In the genomic region with DNA sequence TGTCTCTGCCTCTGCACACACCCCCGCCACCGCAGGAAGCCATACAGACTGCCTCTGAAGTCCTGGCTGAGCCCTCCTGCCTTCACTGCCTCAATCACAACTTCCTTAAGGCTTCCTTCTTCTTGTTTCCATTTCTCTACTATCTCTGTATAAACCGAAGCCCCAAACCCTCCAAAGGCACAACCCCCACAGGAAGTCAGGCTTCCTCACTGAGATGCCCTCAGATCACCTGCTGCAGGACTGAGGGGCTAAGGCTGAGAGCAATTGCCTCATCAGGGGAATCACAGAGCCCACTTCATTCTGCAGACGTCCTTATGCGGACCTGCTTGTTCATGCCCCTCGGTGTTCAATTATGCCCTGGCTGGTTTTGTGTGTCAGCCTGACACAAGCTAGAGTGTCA, we compare ENCODE assay signal across 8 mouse cellular contexts. TPM values are rescaled to one million over a fixed set of nuclear protein-coding genes. Genes with fewer than 3 reads are reported as not detected.
A peak's percentile ranks its signal among the peaks of the same experiment; 100 is the strongest.
DNase-seq lines count a peak whose midpoint lies in the region; ATAC-seq and TF ChIP-seq lines count a peak whose summit lies in the region.

No protein-coding gene starts in this region.

- no peak overlapping the region for H3K27ac ChIP-seq in forebrain, postnatal 0 days (ENCODE audit: low read depth, low read length)
- peak overlapping the region; percentile 66 for H3K27ac ChIP-seq in macrophage

- H3K27me3 ChIP-seq in forebrain, postnatal 0 days (ENCODE audit: insufficient read depth, low read length), result no peaks in the 10 kb centered on the region

- H3K79me2 ChIP-seq in macrophage (ENCODE audit: inconsistent target), result peaks cover 38% of the 10 kb centered on the region

- peaks cover 38% of the 10 kb centered on the region for H3K36me3 ChIP-seq in forebrain, postnatal 0 days (ENCODE audit: insufficient read depth)
- peaks cover 39% of the 10 kb centered on the region for H3K36me3 ChIP-seq in macrophage (ENCODE audit: inconsistent target)

- no peak overlapping the region for H3K4me3 ChIP-seq in forebrain, postnatal 0 days (ENCODE audit: low read depth, low read length)
- H3K4me3 ChIP-seq in macrophage (ENCODE audit: inconsistent target), result peak overlapping the region; percentile 94

- peak; percentile 0 for DNase-seq in adrenal gland, adult 2 months
- no peak for DNase-seq in adrenal gland, postnatal 25 days
- DNase-seq in 416B (ENCODE audit: low read depth), result peak; percentile 22
- no peak for DNase-seq in forebrain, postnatal 0 days
- no peak for DNase-seq in spleen, adult 18-20 months
- no peak for DNase-seq in cerebellum, postnatal 36 days

- H3K9me3 ChIP-seq in forebrain, postnatal 0 days (ENCODE audit: low read length), result no peaks in the 10 kb centered on the region

- TF ChIP-seq CTCF in forebrain, postnatal 0 days (IDR thresholded peaks at IDR 0.05; ENCODE audit: low read depth), result no peak

- peaks cover 9% of the 10 kb centered on the region for H3K4me1 ChIP-seq in forebrain, postnatal 0 days (ENCODE audit: insufficient read depth)

- 90% methylated on average over 6 of the region's 6 CpGs for WGBS in forebrain, postnatal 0 days
- WGBS in macrophage (ENCODE audit: missing documents), result 23% methylated on average over 6 of the region's 6 CpGs

- peak overlapping the region; percentile 97; the same call in 1 of the 2 replicates for H3K4me2 ChIP-seq in forebrain, postnatal 0 days (ENCODE audit: low read depth)

- H3K9ac ChIP-seq in forebrain, postnatal 0 days, result peak overlapping the region; percentile 95; the same call in 1 of the 2 replicates

- no peak for ATAC-seq in forebrain, postnatal 0 days
- no peak for ATAC-seq in cerebellum, adult (ENCODE audit: insufficient number of reproducible peaks, low FRiP score, low TSS enrichment)

RNA-seq across cellular contexts. Expression of gene Cops9, which starts 1.4 kb away (rescaled TPM):
- 100 to 1,000 TPM; 320 to 351 TPM for total RNA-seq in adrenal gland, adult 2 months (2021)
- 51.9 and 62.0 TPM in 2 replicates for polyA plus RNA-seq in adrenal gland, adult 2 months (2012; rRNA removed)
- 311 and 345 TPM in 2 replicates for total RNA-seq in adrenal gland, postnatal 25 days (2021)
- total RNA-seq in forebrain, postnatal 0 days (2014; rRNA removed), result 202 and 291 TPM in 2 replicates
- 569 and 710 TPM in 2 replicates for polyA plus RNA-seq in forebrain, postnatal 0 days (2015; fragmentation: Nextera tagmentation; extraction: Ambion mirVana)
- total RNA-seq in macrophage (2018; cell fraction: chromatin; rRNA removed), result 10 to 100 TPM in 25 of 26 experiments, 1 to 10 TPM in 1; 9.8 to 99.0 (median 45.6) TPM
- 100 to 1,000 TPM; 364 to 678 (median 471) TPM for total RNA-seq in macrophage (2018; cell fraction: cytosol; rRNA removed)
- total RNA-seq in macrophage (2018; cell fraction: nucleus; rRNA removed), result 100 to 1,000 TPM in 18 of 26 experiments, 10 to 100 TPM in 8; 59.4 to 352 (median 197) TPM
- 112 to 471 TPM (median 428 TPM) in 3 replicates for polyA plus RNA-seq in macrophage (2018)

RNA-seq across cellular contexts. Expression of gene Otos, which starts 8.2 kb away (rescaled TPM):
- total RNA-seq in adrenal gland, adult 2 months (2021), result not detected
- polyA plus RNA-seq in adrenal gland, adult 2 months (2012; rRNA removed), result 0.47 and 0.74 TPM in 2 replicates
- total RNA-seq in adrenal gland, postnatal 25 days (2021), result not detected in 2 replicates
- total RNA-seq in forebrain, postnatal 0 days (2014; rRNA removed), result 0.08 TPM in 1 of 2 replicates, not detected in the other
- polyA plus RNA-seq in forebrain, postnatal 0 days (2015; fragmentation: Nextera tagmentation; extraction: Ambion mirVana), result 0.21 and 0.92 TPM in 2 replicates
- under 1 TPM in 6 of 26 experiments, not detected in 20; 0.23 to 0.94 (median 0.38) TPM for total RNA-seq in macrophage (2018; cell fraction: chromatin; rRNA removed)
- under 1 TPM in 3 of 26 experiments, not detected in 23; 0.17 to 0.39 (median 0.29) TPM for total RNA-seq in macrophage (2018; cell fraction: cytosol; rRNA removed)
- total RNA-seq in macrophage (2018; cell fraction: nucleus; rRNA removed), result 1 to 10 TPM in 1 of 26 experiments, under 1 TPM in 4, not detected in 21; 0.22 to 1.3 (median 0.39) TPM
- not detected in 3 replicates for polyA plus RNA-seq in macrophage (2018)

RNA-seq across cellular contexts. Expression of gene Olfr12, which starts 22.8 kb away (rescaled TPM):
- total RNA-seq in adrenal gland, adult 2 months (2021), result not detected
- not detected in 2 replicates for polyA plus RNA-seq in adrenal gland, adult 2 months (2012; rRNA removed)
- total RNA-seq in adrenal gland, postnatal 25 days (2021), result not detected in 2 replicates
- total RNA-seq in forebrain, postnatal 0 days (2014; rRNA removed), result not detected in 2 replicates
- not detected in 2 replicates for polyA plus RNA-seq in forebrain, postnatal 0 days (2015; fragmentation: Nextera tagmentation; extraction: Ambion mirVana)
- not detected for total RNA-seq in macrophage (2018; cell fraction: chromatin; rRNA removed)
- not detected for total RNA-seq in macrophage (2018; cell fraction: cytosol; rRNA removed)
- total RNA-seq in macrophage (2018; cell fraction: nucleus; rRNA removed), result not detected
- not detected in 3 replicates for polyA plus RNA-seq in macrophage (2018)

RNA-seq across cellular contexts. Expression of gene Olfr1410, which starts 34.8 kb away (rescaled TPM):
- total RNA-seq in adrenal gland, adult 2 months (2021), result not detected
- not detected in 2 replicates for polyA plus RNA-seq in adrenal gland, adult 2 months (2012; rRNA removed)
- not detected in 2 replicates for total RNA-seq in adrenal gland, postnatal 25 days (2021)
- not detected in 2 replicates for total RNA-seq in forebrain, postnatal 0 days (2014; rRNA removed)
- polyA plus RNA-seq in forebrain, postnatal 0 days (2015; fragmentation: Nextera tagmentation; extraction: Ambion mirVana), result not detected in 2 replicates
- total RNA-seq in macrophage (2018; cell fraction: chromatin; rRNA removed), result under 1 TPM in 1 of 26 experiments, not detected in 25; 0.13 TPM
- total RNA-seq in macrophage (2018; cell fraction: cytosol; rRNA removed), result not detected
- not detected for total RNA-seq in macrophage (2018; cell fraction: nucleus; rRNA removed)
- not detected in 3 replicates for polyA plus RNA-seq in macrophage (2018)

RNA-seq across cellular contexts. Expression of gene Olfr1411, which starts 46.2 kb away (rescaled TPM):
- not detected for total RNA-seq in adrenal gland, adult 2 months (2021)
- polyA plus RNA-seq in adrenal gland, adult 2 months (2012; rRNA removed), result not detected in 2 replicates
- not detected in 2 replicates for total RNA-seq in adrenal gland, postnatal 25 days (2021)
- total RNA-seq in forebrain, postnatal 0 days (2014; rRNA removed), result not detected in 2 replicates
- not detected in 2 replicates for polyA plus RNA-seq in forebrain, postnatal 0 days (2015; fragmentation: Nextera tagmentation; extraction: Ambion mirVana)
- total RNA-seq in macrophage (2018; cell fraction: chromatin; rRNA removed), result not detected
- total RNA-seq in macrophage (2018; cell fraction: cytosol; rRNA removed), result not detected
- total RNA-seq in macrophage (2018; cell fraction: nucleus; rRNA removed), result not detected
- polyA plus RNA-seq in macrophage (2018), result not detected in 3 replicates

Comparison
In these comparisons a context has a peak if more than half of its experiments do, and no peak if none do; other contexts are left out.
1. DNase-seq: peak in adrenal gland, adult 2 months (single experiment) and 416B (single experiment); none in adrenal gland, postnatal 25 days (single experiment), forebrain, postnatal 0 days (single experiment), spleen, adult 18-20 months (0 of 2) and cerebellum, postnatal 36 days (0 of 2).